Mouse (Mus musculus): ENCODE measurements around the gene Gm10959.

GRCm38 (mm10) chr3:122932466-122932865 is 13.3 kb upstream of the Gm10959 start:
- TF ChIP-seq CTCF (IDR thresholded peaks at IDR 0.05; ENCODE audit: low read depth): no peak
- TF ChIP-seq EP300 (IDR thresholded peaks at IDR 0.05; ENCODE audit: low read depth): no peak
